Mouse (Mus musculus): ENCODE data around the gene Olfr876. TPM values are rescaled to one million over a fixed set of nuclear protein-coding genes. Genes with fewer than 3 reads are reported as not detected.
"Not testable (repeated sequence)": the region's sequence is repeated elsewhere in the genome, so short reads cannot be mapped to it uniquely, and the experiment has no call there.

The Olfr876 gene
- polyA plus RNA-seq, 2 experiments = not detected

- Histone ChIP-seq H3K4me2 (ENCODE audit: low read depth) (peak overlapping the region; percentile 13; the same call in 1 of the 2 replicates), H3K9me3 (ENCODE audit: control insufficient read depth, low read length) (no peaks in the 10 kb centered on the region), H3K9ac (replicated peaks) (no peak overlapping the region), H3K36me3 (replicated peaks; ENCODE audit: control insufficient read depth, insufficient read depth, low read depth) (no peaks in the 10 kb centered on the region), H3K4me3 (ENCODE audit: insufficient read depth in 1 of 2, low read depth in 2 of 2, low read length in 2 of 2) (no peak overlapping the region), H3K27me3 (ENCODE audit: control insufficient read depth, insufficient read depth, low read length) (no peaks in the 10 kb centered on the region), H3K4me1 (replicated peaks; ENCODE audit: control insufficient read depth in 2 of 2, insufficient read depth in 2 of 2, low read length in 1 of 2) (no peaks in the 10 kb centered on the region), H3K27ac (no peak overlapping the region)
- peak in 1 of 3 experiments; percentile 2 for DNase-seq (ENCODE audit: low read depth in 3 of 3, low spot score in 3 of 3)
- 13% methylated on average over 7 of the region's 7 CpGs for WGBS (ENCODE audit: insufficient replicate concordance)
- ATAC-seq (ENCODE audit: insufficient read depth) = peak; percentile 71
- no peak for TF ChIP-seq EP300 (IDR thresholded peaks at IDR 0.05; ENCODE audit: low read depth)
- no peak for TF ChIP-seq CTCF (IDR thresholded peaks at IDR 0.05; ENCODE audit: low read depth)
Observed at GRCm38 (mm10) chr9:37782766-37783260, 20.0 kb upstream of the Olfr876 start.

GRCm38 (mm10) chr9:37783394-37784387, 19.1 kb upstream of the Olfr876 start:
- H3K4me3 ChIP-seq (ENCODE audit: insufficient read depth in 1 of 2, low read depth in 2 of 2, low read length in 2 of 2); H3K27ac ChIP-seq; H3K36me3 ChIP-seq (replicated peaks; ENCODE audit: control insufficient read depth, insufficient read depth, low read depth); H3K9me3 ChIP-seq (ENCODE audit: control insufficient read depth, low read length); H3K4me2 ChIP-seq (ENCODE audit: low read depth); DNase-seq (ENCODE audit: low read depth in 3 of 3, low spot score in 3 of 3); H3K27me3 ChIP-seq (ENCODE audit: control insufficient read depth, insufficient read depth, low read length); H3K9ac ChIP-seq (replicated peaks); H3K4me1 ChIP-seq (replicated peaks; ENCODE audit: control insufficient read depth in 2 of 2, insufficient read depth in 2 of 2, low read length in 1 of 2); ATAC-seq (ENCODE audit: insufficient read depth): not testable (repeated sequence)
- 59% methylated on average over 10 of the region's 15 CpGs for WGBS (ENCODE audit: insufficient replicate concordance)

- Histone ChIP-seq H3K36me3 (replicated peaks; ENCODE audit: control insufficient read depth, insufficient read depth, low read depth) (no peaks in the 10 kb centered on the region), H3K4me2 (ENCODE audit: low read depth) (no peak overlapping the region), H3K27ac (no peak overlapping the region), H3K27me3 (ENCODE audit: control insufficient read depth, insufficient read depth, low read length) (no peaks in the 10 kb centered on the region), H3K4me3 (ENCODE audit: insufficient read depth in 1 of 2, low read depth in 2 of 2, low read length in 2 of 2) (no peak overlapping the region), H3K4me1 (replicated peaks; ENCODE audit: control insufficient read depth in 2 of 2, insufficient read depth in 2 of 2, low read length in 1 of 2) (no peaks in the 10 kb centered on the region), H3K9me3 (ENCODE audit: control insufficient read depth, low read length) (no peaks in the 10 kb centered on the region), H3K9ac (replicated peaks) (no peak overlapping the region)
- ATAC-seq (ENCODE audit: insufficient read depth) (no peak), DNase-seq (ENCODE audit: low read depth in 3 of 3, low spot score in 3 of 3) (no peak)
- 36% methylated on average over 2 of the region's 2 CpGs for WGBS (ENCODE audit: insufficient replicate concordance)
- TF ChIP-seq EP300 (IDR thresholded peaks at IDR 0.05; ENCODE audit: low read depth) = no peak
- TF ChIP-seq CTCF (IDR thresholded peaks at IDR 0.05; ENCODE audit: low read depth) = no peak
Observed at GRCm38 (mm10) chr9:37786411-37786810, 16.4 kb upstream of the Olfr876 start.

GRCm38 (mm10) chr9:37802055-37802454, 776 bp upstream of the Olfr876 start:
- H3K9me3 ChIP-seq (ENCODE audit: control insufficient read depth, low read length) = no peaks in the 10 kb centered on the region
- no peak for TF ChIP-seq EP300 (IDR thresholded peaks at IDR 0.05; ENCODE audit: low read depth)
- no peaks in the 10 kb centered on the region for H3K36me3 ChIP-seq (replicated peaks; ENCODE audit: control insufficient read depth, insufficient read depth, low read depth)
- no peaks in the 10 kb centered on the region for H3K4me1 ChIP-seq (replicated peaks; ENCODE audit: control insufficient read depth in 2 of 2, insufficient read depth in 2 of 2, low read length in 1 of 2)
- H3K9ac ChIP-seq (replicated peaks) = no peak overlapping the region
- DNase-seq (ENCODE audit: low read depth in 3 of 3, low spot score in 3 of 3) = no peak
- no peak overlapping the region for H3K4me3 ChIP-seq (ENCODE audit: insufficient read depth in 1 of 2, low read depth in 2 of 2, low read length in 2 of 2)
- 60% methylated on average over 4 of the region's 4 CpGs for WGBS (ENCODE audit: insufficient replicate concordance)
- no peak overlapping the region for H3K4me2 ChIP-seq (ENCODE audit: low read depth)
- ATAC-seq (ENCODE audit: insufficient read depth) = no peak
- H3K27me3 ChIP-seq (ENCODE audit: control insufficient read depth, insufficient read depth, low read length) = no peaks in the 10 kb centered on the region
- H3K27ac ChIP-seq = no peak overlapping the region

- no peak overlapping the region for H3K4me2 ChIP-seq (ENCODE audit: low read depth)
- no peak overlapping the region for H3K27ac ChIP-seq
- TF ChIP-seq EP300 (IDR thresholded peaks at IDR 0.05; ENCODE audit: low read depth) (no peak), CTCF (IDR thresholded peaks at IDR 0.05; ENCODE audit: low read depth) (no peak)
- no peaks in the 10 kb centered on the region for H3K36me3 ChIP-seq (replicated peaks; ENCODE audit: control insufficient read depth, insufficient read depth, low read depth)
- H3K4me1 ChIP-seq (replicated peaks; ENCODE audit: control insufficient read depth in 2 of 2, insufficient read depth in 2 of 2, low read length in 1 of 2) = no peaks in the 10 kb centered on the region
- no peaks in the 10 kb centered on the region for H3K27me3 ChIP-seq (ENCODE audit: control insufficient read depth, insufficient read depth, low read length)
- no peak overlapping the region for H3K9ac ChIP-seq (replicated peaks)
- no peak overlapping the region for H3K4me3 ChIP-seq (ENCODE audit: insufficient read depth in 1 of 2, low read depth in 2 of 2, low read length in 2 of 2)
- DNase-seq (ENCODE audit: low read depth in 3 of 3, low spot score in 3 of 3) (no peak), ATAC-seq (ENCODE audit: insufficient read depth) (no peak)
- no peaks in the 10 kb centered on the region for H3K9me3 ChIP-seq (ENCODE audit: control insufficient read depth, low read length)
Observed at GRCm38 (mm10) chr9:37807235-37807634, 4.4 kb downstream of the Olfr876 start.

Data from liver, embryonic 14.5 days (tissue).